Mouse (Mus musculus): ENCODE data around the gene Prkg2. TPM values are rescaled to one million over a fixed set of nuclear protein-coding genes. Genes with fewer than 3 reads are reported as not detected.

Gene Prkg2
- total RNA-seq, 2 experiments from 2014 or later = 1.1 TPM

- DNase-seq (ENCODE audit: low spot score in 2 of 2) = no peak
Measured at GRCm38 (mm10) chr5:98918716-98919115, 118.4 kb downstream of the Prkg2 start.

- no peak for DNase-seq (ENCODE audit: low spot score in 2 of 2)
Measured at GRCm38 (mm10) chr5:98902339-98902738, 134.8 kb downstream of the Prkg2 start.

- no peak for DNase-seq (ENCODE audit: low spot score in 2 of 2)
Measured at GRCm38 (mm10) chr5:98900926-98901325, 136.2 kb downstream of the Prkg2 start.

- no peak for DNase-seq (ENCODE audit: low spot score in 2 of 2)
Measured at GRCm38 (mm10) chr5:98897946-98898345, 139.2 kb downstream of the Prkg2 start.

GRCm38 (mm10) chr5:98894281-98894680 lies 142.9 kb downstream of the Prkg2 start:
- DNase-seq (ENCODE audit: low spot score in 2 of 2) = no peak

- no peak for DNase-seq (ENCODE audit: low spot score in 2 of 2)
Measured at GRCm38 (mm10) chr5:98890544-98891050, 146.6 kb downstream of the Prkg2 start.

- DNase-seq (ENCODE audit: low spot score in 2 of 2) = no peak
Measured at GRCm38 (mm10) chr5:98882096-98882495, 155.1 kb downstream of the Prkg2 start.

Other genes with a start within 250 kb of the Prkg2 start
- 1 to 10 TPM; 7.3 to 7.9 TPM for gene Bmp3, start 182.9 kb downstream of the Prkg2 start, total RNA-seq (2021)